Mouse (Mus musculus) neural tube, embryonic 14.5 days (tissue): ENCODE results near the gene Ttc7. TPM values are rescaled to one million over a fixed set of nuclear protein-coding genes. Genes with fewer than 3 reads are reported as not detected.

Experiments
- ATAC-seq: fragments of 200-750 bp; cut with Nextera tagmentation; 2 replicates; pipeline ENCODE4 v1.8.0; 2017; ENCODE audit warnings: low read depth, mild to moderate bottlenecking, moderate TSS enrichment, moderate library complexity
- H3K27ac ChIP-seq: fragments of 300-500 bp; sonication (generic); 2 replicates; pipeline ENCODE4 v1.5.1; 2014; ENCODE audit warnings: low read depth, mild to moderate bottlenecking, control low read depth, low read length, moderate library complexity, mixed read lengths
- H3K27me3 ChIP-seq: fragments of 300-500 bp; sonication (generic); 2 replicates; pipeline ENCODE4 v1.6.1; 2014; ENCODE audit warnings: low read length; ENCODE audit not compliant: control insufficient read depth, insufficient read depth
- H3K36me3 ChIP-seq: fragments of 300-500 bp; sonication (generic); 2 replicates; pipeline ENCODE4 v1.6.1; 2014; ENCODE audit warnings: low read length, mixed read lengths; ENCODE audit not compliant: control insufficient read depth, insufficient read depth
- H3K4me1 ChIP-seq: fragments of 300-500 bp; sonication (generic); 2 replicates; pipeline ENCODE4 v1.6.1; 2014; ENCODE audit warnings: low read length; ENCODE audit not compliant: control insufficient read depth, insufficient read depth
- H3K4me2 ChIP-seq: fragments of 300-500 bp; sonication (generic); 2 replicates; pipeline ENCODE4 v1.6.1; 2014; ENCODE audit warnings: mild to moderate bottlenecking, low read depth, low read length, control low read depth
- H3K4me3 ChIP-seq: fragments of 300-500 bp; sonication (generic); 2 replicates; pipeline ENCODE4 v1.5.1; 2014; ENCODE audit warnings: low read depth, low read length, control low read depth, mixed read lengths
- H3K9ac ChIP-seq: fragments of 300-500 bp; sonication (generic); replicated peaks from 2 replicates; pipeline ENCODE4 v1.6.1; 2014; ENCODE audit warnings: low read depth, mild to moderate bottlenecking, control low read depth, low read length, mixed read lengths
- H3K9me3 ChIP-seq: fragments of 300-500 bp; sonication (generic); 2 replicates; pipeline ENCODE4 v1.6.1; 2016; ENCODE audit warnings: low read length; ENCODE audit not compliant: control insufficient read depth
- WGBS: fragments of 180-500 bp; shearing (Covaris S2); extraction: QIAGEN DNeasy Blood & Tissue Kit; methylation state at CpG from one replicate; pipeline ENCODE4 v1.1.7; 2014; 5-methylcytosine and 5-hydroxymethylcytosine counted together
- polyA plus RNA-seq: library from polyadenylated mRNA; unstranded; fragments of >200 nt; fragmentation: Nextera tagmentation; extraction: Ambion mirVana; gene quantifications from 2 replicates; pipeline ENCODE4 v1.2.1, GENCODE M21; 2014

The Ttc7 gene
- polyA plus RNA-seq, 1 experiment from 2014 or later, result 7.2 TPM

DNA sequence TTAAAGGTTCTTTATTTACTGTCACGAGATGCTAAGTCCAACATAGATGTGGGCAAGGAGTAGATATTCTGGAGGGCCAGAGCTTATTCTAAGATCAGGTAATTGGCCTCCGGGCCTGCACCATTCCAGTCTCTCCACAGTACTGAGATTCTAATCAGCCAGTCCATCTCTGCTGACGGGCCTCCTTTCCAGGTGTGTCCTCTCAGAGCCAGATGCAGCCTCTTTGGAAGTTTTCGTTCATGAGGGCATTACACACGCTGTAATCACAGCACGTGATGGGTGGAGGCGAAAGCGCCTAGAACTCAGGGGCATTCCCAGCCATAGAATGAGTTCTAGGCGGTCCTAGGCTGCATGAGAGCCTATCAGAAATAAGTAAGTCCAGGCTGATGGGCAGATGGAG, 74.8 kb downstream of the Ttc7 start:
- Histone ChIP-seq H3K9ac (no peak overlapping the region), H3K4me3 (no peak overlapping the region), H3K36me3 (no peaks in the 10 kb centered on the region), H3K27me3 (no peaks in the 10 kb centered on the region), H3K4me1 (0 out of 2 replicates have a peak, but pooled peaks cover 4% of the 10 kb centered on the region), H3K4me2 (no peak overlapping the region), H3K9me3 (no peaks in the 10 kb centered on the region), H3K27ac (no peak overlapping the region)
- no peak for ATAC-seq
- 84% methylated on average over 9 of the region's 9 CpGs for WGBS

DNA sequence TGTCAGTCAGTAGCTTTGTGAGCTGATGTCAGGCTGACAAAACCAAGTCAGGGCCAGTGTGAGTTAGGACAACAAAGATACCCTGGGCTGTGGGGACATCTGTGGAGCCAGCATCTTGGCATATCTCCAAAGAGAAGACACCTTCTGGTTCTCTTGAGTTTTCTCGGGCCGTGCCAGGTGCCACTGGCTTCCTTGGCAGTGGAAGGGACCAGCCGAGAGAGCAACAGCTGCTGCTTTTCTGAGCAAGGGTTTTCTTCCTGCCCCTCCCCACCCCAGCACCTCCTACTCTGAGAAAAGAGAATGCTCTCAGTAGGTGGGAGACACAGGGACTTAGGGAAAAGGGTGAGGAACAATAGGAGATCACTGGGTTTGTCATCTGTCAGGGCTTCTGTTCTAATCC, 78.4 kb downstream of the Ttc7 start:
- H3K9ac ChIP-seq, result no peak overlapping the region
- 38% methylated on average over 3 of the region's 3 CpGs for WGBS
- no peak for ATAC-seq
- H3K4me3 ChIP-seq, result no peak overlapping the region
- H3K4me1 ChIP-seq, result no peaks in the 10 kb centered on the region
- no peaks in the 10 kb centered on the region for H3K27me3 ChIP-seq
- no peak overlapping the region for H3K4me2 ChIP-seq
- no peak overlapping the region for H3K27ac ChIP-seq
- H3K36me3 ChIP-seq, result no peaks in the 10 kb centered on the region
- H3K9me3 ChIP-seq, result no peaks in the 10 kb centered on the region

DNA sequence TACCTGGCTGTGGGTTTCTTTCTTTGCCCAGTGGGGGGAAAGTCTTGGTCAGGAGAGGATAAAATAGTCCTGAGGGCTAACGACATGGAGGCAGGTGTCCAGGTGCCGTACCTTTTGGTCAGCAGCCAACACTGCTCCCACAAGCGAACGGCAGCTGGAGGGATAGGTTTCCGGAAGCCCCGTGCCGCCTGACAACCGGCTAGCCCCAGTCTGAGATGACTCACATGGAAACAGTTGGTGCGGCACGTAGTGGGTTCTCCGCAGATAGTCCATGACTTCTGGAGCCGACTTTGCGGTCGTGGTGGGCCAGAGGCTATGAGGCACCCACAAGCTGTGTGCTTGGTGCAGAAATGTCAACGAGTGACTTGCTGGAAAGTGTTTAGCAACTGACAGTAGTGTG, 81.4 kb downstream of the Ttc7 start:
- peaks cover 9% of the 10 kb centered on the region for H3K4me1 ChIP-seq
- WGBS, result 89% methylated on average over 15 of the region's 15 CpGs
- no peak for ATAC-seq

DNA sequence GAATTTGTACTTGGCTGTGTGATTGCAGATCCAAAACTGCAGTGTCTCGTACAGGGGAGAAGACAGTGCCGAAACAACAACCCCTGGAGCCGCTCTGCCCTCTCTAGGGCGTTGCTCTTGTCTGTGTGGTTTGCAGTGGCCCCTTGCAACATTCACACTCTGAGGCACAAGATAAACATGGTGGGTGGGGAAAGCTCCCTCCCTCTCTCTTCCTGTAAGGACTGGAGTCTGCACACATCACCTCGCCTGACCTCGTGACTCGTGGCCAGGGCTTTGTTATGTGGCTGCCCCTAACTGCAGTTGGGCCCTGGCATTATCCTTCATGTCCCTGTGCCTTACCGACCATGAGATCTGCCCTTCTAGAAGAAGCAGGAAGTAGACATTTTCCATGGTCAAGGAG, 82.6 kb downstream of the Ttc7 start:
- Histone ChIP-seq H3K9ac (no peak overlapping the region), H3K4me1 (peaks cover 17% of the 10 kb centered on the region), H3K27me3 (no peaks in the 10 kb centered on the region), H3K4me3 (no peak overlapping the region), H3K27ac (no peak overlapping the region), H3K9me3 (no peaks in the 10 kb centered on the region), H3K4me2 (no peak overlapping the region), H3K36me3 (no peaks in the 10 kb centered on the region)
- no peak for ATAC-seq
- 66% methylated on average over 8 of the region's 8 CpGs for WGBS

More for the DNA sequence above, 81.4 kb downstream of the Ttc7 start:
- H3K9me3 ChIP-seq, result no peaks in the 10 kb centered on the region
- no peaks in the 10 kb centered on the region for H3K36me3 ChIP-seq
- no peaks in the 10 kb centered on the region for H3K27me3 ChIP-seq
- no peak overlapping the region for H3K4me3 ChIP-seq
- H3K9ac ChIP-seq, result no peak overlapping the region
- no peak overlapping the region for H3K4me2 ChIP-seq
- H3K27ac ChIP-seq, result no peak overlapping the region

DNA sequence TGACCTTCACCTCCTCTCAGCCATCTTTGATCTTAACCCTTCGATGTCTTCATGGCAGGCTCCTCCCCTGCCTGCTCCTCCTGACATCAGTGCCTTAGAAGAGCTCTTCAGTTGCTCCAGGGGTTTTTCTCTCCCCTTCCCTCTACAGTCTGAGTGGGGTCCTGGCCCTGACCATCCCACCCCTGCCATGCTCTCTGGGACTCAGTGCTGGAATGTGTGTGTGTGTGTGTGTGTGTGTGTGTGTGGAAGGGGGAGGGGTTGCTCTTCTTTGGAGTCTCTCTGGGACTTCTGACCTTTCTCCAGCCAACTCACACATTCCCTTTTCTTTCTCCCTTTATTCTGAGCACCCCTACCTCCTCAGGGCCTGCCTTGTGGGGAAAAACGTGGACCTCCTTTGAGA, 83.8 kb downstream of the Ttc7 start:
- ATAC-seq, result no peak
- Histone ChIP-seq H3K4me1 (peaks cover 17% of the 10 kb centered on the region), H3K36me3 (no peaks in the 10 kb centered on the region), H3K9ac (no peak overlapping the region), H3K27me3 (no peaks in the 10 kb centered on the region), H3K4me3 (no peak overlapping the region), H3K9me3 (no peaks in the 10 kb centered on the region), H3K4me2 (no peak overlapping the region), H3K27ac (no peak overlapping the region)
- 3% methylated on average over 2 of the region's 2 CpGs for WGBS

DNA sequence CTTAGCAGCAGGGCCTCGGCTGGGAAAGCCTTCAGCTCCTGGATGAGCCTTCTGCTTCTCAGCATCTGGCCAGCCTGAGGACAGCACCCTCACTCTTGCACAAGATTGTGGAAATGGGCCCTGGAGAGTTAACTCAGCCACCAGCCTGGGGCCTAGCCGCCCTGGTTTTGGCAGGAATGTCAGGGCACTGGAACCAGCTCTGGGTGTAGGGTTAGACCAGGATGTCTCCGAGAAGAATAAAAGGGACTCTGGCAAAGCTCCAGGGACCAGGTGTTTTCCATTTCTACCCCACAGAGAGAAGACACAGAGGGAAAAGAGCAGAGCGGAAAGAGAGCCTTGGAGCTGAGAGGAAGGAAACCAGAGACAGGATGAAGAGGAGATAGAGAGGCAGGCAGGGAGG, 84.5 kb downstream of the Ttc7 start:
- Histone ChIP-seq H3K4me2 (no peak overlapping the region), H3K9ac (no peak overlapping the region)
- 34% methylated on average over 4 of the region's 4 CpGs for WGBS

DNA sequence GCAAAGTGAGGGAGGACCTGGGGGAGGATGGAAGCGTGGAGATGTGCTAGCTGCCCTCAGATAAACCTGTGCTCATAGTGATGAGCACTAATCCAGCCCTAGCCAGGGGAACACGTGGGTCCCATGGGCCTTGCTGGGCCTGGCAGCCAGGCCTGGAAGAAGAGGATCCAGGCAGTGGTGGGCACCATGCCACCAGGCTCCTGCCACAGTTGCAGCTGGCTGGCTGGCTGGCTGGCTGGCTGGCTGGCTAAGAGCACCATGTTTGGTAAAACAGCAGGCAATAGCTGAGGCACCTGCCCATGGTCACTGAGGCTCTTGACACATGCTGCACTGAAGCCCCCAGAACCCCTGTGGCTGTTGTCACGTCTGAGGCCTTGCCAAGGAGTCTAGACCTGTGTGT, 85.0 kb downstream of the Ttc7 start:
- 52% methylated on average over 3 of the region's 3 CpGs for WGBS
- Histone ChIP-seq H3K36me3 (no peaks in the 10 kb centered on the region), H3K4me1 (peaks cover 17% of the 10 kb centered on the region), H3K4me2 (no peak overlapping the region), H3K9ac (no peak overlapping the region), H3K27me3 (no peaks in the 10 kb centered on the region), H3K4me3 (no peak overlapping the region), H3K9me3 (no peaks in the 10 kb centered on the region), H3K27ac (0 out of 2 replicates have a peak overlapping the region, but pooled peaks have one; percentile 23)
- ATAC-seq, result peak; percentile 52; the same call in 1 of the 2 replicates

More for the DNA sequence above, 84.5 kb downstream of the Ttc7 start:
- Histone ChIP-seq H3K27me3 (no peaks in the 10 kb centered on the region), H3K36me3 (no peaks in the 10 kb centered on the region), H3K4me1 (peaks cover 17% of the 10 kb centered on the region), H3K4me3 (no peak overlapping the region), H3K27ac (0 out of 2 replicates have a peak overlapping the region, but pooled peaks have one; percentile 23), H3K9me3 (no peaks in the 10 kb centered on the region)
- ATAC-seq, result no peak

DNA sequence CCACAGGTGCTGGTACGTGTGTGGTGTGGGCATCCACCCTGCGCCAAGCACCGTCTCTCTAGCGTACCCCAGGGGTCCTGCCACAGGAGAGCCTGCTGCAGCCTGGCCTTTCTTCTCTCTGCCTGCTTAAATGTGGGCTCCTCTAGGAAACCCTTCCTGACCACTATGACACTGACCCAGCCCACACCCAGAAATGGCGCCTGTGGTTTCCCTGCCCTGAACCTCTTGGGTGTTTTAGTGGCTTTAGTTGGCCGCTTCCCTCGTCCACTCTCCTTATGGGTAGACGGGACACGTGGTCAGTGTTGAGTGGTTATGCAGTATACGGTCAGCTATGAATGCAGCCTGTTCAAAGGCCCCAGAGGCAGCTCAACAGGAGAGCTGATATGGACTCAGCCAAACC, 85.8 kb downstream of the Ttc7 start:
- H3K27me3 ChIP-seq, result no peaks in the 10 kb centered on the region
- no peak overlapping the region for H3K27ac ChIP-seq
- no peak for ATAC-seq
- no peak overlapping the region for H3K4me2 ChIP-seq
- no peaks in the 10 kb centered on the region for H3K36me3 ChIP-seq
- peaks cover 17% of the 10 kb centered on the region for H3K4me1 ChIP-seq
- H3K9me3 ChIP-seq, result no peaks in the 10 kb centered on the region
- no peak overlapping the region for H3K9ac ChIP-seq
- H3K4me3 ChIP-seq, result no peak overlapping the region
- WGBS, result 81% methylated on average over 10 of the region's 10 CpGs

DNA sequence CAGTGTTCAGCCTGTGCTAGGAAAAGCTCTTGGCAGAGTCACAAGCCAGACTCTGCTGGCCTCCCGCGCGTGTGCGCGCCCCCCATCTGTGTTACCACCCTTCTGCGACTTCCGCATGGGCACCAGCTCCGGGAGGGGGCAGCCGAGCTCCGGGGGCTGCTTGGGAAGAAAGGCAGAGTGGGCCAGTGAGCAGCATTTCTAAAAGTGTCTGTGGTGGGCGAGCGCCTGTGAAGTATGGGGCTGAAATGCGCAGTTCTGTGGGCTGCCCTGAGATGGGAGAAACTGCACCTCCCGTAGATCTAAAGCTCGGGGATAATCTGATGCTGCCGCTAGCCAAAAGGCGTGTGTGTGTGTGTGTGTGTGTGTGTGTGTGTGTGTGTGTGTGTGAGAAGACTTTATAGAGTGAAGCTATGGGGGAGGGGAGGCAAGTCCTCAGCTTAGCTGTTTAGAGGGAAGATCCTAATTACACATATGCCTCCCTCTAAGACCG, 86.6 kb downstream of the Ttc7 start:
- Histone ChIP-seq H3K4me2 (no peak overlapping the region), H3K4me3 (no peak overlapping the region), H3K9me3 (no peaks in the 10 kb centered on the region), H3K4me1 (peaks cover 17% of the 10 kb centered on the region), H3K27ac (no peak overlapping the region), H3K27me3 (no peaks in the 10 kb centered on the region), H3K9ac (no peak overlapping the region), H3K36me3 (no peaks in the 10 kb centered on the region)
- ATAC-seq, result no peak
- 61% methylated on average over 18 of the region's 18 CpGs for WGBS
